Mouse (Mus musculus) liver, adult 2 months (tissue): ENCODE data around the gene Sp3.

Experiments
- CTCF ChIP-seq: fragments of 200-500 bp; IDR thresholded peaks from 2 replicates; pipeline ENCODE4 v1.5.1; 2011; ENCODE audit warnings: low read depth, low read length, control low read depth
- POLR2A ChIP-seq: fragments of 200-500 bp; IDR thresholded peaks from 2 replicates; pipeline ENCODE4 v1.6.1; 2011; ENCODE audit warnings: low read length, control low read depth; ENCODE audit not compliant: insufficient read depth; ENCODE audit errors: extremely low read depth

GRCm38 (mm10) chr2:72952979-72953378, 27.3 kb downstream of the Sp3 start:
- TF ChIP-seq POLR2A (no peak), CTCF (no peak)
